Comparison of ENCODE assay signal across 23 mouse cellular contexts in the genomic region with DNA sequence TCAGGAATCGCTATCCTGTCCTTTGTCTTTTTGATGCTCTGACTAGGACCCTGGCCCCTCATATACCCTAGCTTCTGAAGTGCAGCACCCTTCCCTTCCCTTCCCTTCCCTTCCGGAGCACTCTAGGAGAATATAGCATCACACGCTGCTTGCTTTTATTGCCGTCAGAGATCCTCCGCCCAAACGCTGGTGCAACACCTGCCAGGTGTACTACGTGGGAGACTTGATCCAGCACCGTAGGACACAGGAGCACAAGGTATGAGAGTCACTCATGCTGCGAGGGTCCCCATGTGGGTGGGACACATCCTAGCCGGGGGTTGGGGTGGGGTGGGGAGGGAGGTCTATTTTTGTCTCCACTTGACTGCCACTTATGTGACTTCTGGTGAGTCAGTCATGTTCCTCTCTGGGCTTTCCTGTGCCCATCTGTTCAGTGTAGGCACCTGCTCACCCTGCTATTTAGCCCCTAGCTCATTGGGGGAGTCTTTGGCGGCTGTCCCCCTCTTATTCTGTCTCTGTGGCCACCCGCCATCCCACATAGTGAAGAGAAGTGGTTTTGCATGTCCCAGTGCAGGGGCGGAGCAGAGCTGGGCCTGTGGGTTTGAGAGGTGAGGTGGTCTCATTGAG. TPM values are rescaled to one million over a fixed set of nuclear protein-coding genes. Genes with fewer than 3 reads are reported as not detected.
DNase-seq lines count a peak whose midpoint lies in the region; ATAC-seq lines count a peak whose summit lies in the region.
"Had no signal": no experiment of that assay in that cellular context is flagged by ENCODE, and none has a peak within 500 bp of the region (broad histone marks: within the 10 kb centered on the region; RNA-seq: fewer than 3 reads in every experiment).

No protein-coding gene starts in this region.

- no peak for ATAC-seq in heart, embryonic 13.5 days (ENCODE audit: extremely low read depth, insufficient number of reproducible peaks, low FRiP score, low TSS enrichment)
- ATAC-seq: forebrain, embryonic 16.5 days had no signal

- H3K4me3 ChIP-seq in heart, embryonic 13.5 days: no peak overlapping the region
- H3K4me3 ChIP-seq: embryonic facial prominence, embryonic 12.5 days; forebrain, embryonic 12.5 days; hindbrain, embryonic 10.5 days had no signal

- 71% methylated on average over 13 of the region's 13 CpGs for WGBS in heart, embryonic 13.5 days

- peak overlapping the region; percentile 50; the same call in 1 of the 2 replicates for H3K9ac ChIP-seq in heart, embryonic 13.5 days
- H3K9ac ChIP-seq: embryonic facial prominence, embryonic 12.5 days; forebrain, embryonic 12.5 days; hindbrain, embryonic 14.5 days had no signal

- no peaks in the 10 kb centered on the region for H3K27me3 ChIP-seq in heart, embryonic 13.5 days (replicated peaks)
- H3K27me3 ChIP-seq: embryonic facial prominence, embryonic 12.5 days had no signal

- H3K9me3 ChIP-seq in heart, embryonic 13.5 days: no peaks in the 10 kb centered on the region
- H3K9me3 ChIP-seq: embryonic facial prominence, embryonic 12.5 days; forebrain, embryonic 12.5 days; hindbrain, embryonic 10.5 days had no signal

- H3K27ac ChIP-seq in heart, embryonic 13.5 days (replicated peaks): no peak overlapping the region
- H3K27ac ChIP-seq: embryonic facial prominence, embryonic 12.5 days; forebrain, embryonic 12.5 days; hindbrain, embryonic 10.5 days; hindbrain, embryonic 14.5 days had no signal

- no peak for DNase-seq in heart, adult 8-10 months (ENCODE audit: low spot score)
- peak; percentile 46 to 51 for DNase-seq in left cerebral cortex, adult 18-20 months (ENCODE audit: low spot score in 2 of 2)
- no peak for DNase-seq in left cerebral cortex, postnatal 4 days
- peak; percentile 50 to 53 for DNase-seq in right cerebral cortex, adult 2 months (ENCODE audit: low spot score in 2 of 2)
- no peak for DNase-seq in right cerebral cortex, adult 18-20 months
- peak; percentile 59 for DNase-seq in telencephalon, adult 2 months (ENCODE audit: low read depth, low spot score)
- DNase-seq in urinary bladder, postnatal 10 days (ENCODE audit: low spot score): no peak
- DNase-seq: adrenal gland, adult 2 months; adrenal gland, postnatal 25 days; cerebellum, adult 11 months; cerebellum, adult 8-10 months; cerebellum, postnatal 14 days; embryo, embryonic 11 days; gastrocnemius, postnatal 10 days; heart, adult 18-20 months had no signal

- H3K36me3 ChIP-seq in heart, embryonic 13.5 days: peaks cover 92% of the 10 kb centered on the region

- no peak overlapping the region for H3K4me2 ChIP-seq in heart, embryonic 13.5 days
- H3K4me2 ChIP-seq: embryonic facial prominence, embryonic 12.5 days; forebrain, embryonic 12.5 days; hindbrain, embryonic 14.5 days had no signal

- H3K4me1 ChIP-seq in heart, embryonic 13.5 days: peaks cover 15% of the 10 kb centered on the region
- H3K4me1 ChIP-seq: embryonic facial prominence, embryonic 12.5 days; forebrain, embryonic 12.5 days had no signal

- intact Hi-C loops in left cerebral cortex, postnatal 4 days (cut with DNase I): no loop called here

RNA-seq across cellular contexts. Expression of a gene that starts 6.3 kb away (rescaled TPM):
- polyA plus RNA-seq in heart, embryonic 13.5 days (2015; fragmentation: Nextera tagmentation; extraction: Ambion mirVana): 47.5 and 49.0 TPM in 2 replicates
- total RNA-seq in heart, adult 8-10 months (2022): 10 to 100 TPM; 43.8 to 49.1 (median 45.3) TPM
- total RNA-seq in left cerebral cortex, adult 18-20 months (2021): 100 to 1,000 TPM; 283 to 350 TPM
- 100 to 1,000 TPM; 101 to 110 TPM for total RNA-seq in left cerebral cortex, postnatal 4 days (2021)

RNA-seq across cellular contexts. Expression of a gene that starts 12.6 kb away (rescaled TPM):
- 0.91 and 0.98 TPM in 2 replicates for polyA plus RNA-seq in heart, embryonic 13.5 days (2015; fragmentation: Nextera tagmentation; extraction: Ambion mirVana)
- 1 to 10 TPM; 3.7 to 7.2 (median 6.4) TPM for total RNA-seq in heart, adult 8-10 months (2022)
- under 1 TPM; 0.77 to 0.84 TPM for total RNA-seq in left cerebral cortex, adult 18-20 months (2021)
- total RNA-seq in left cerebral cortex, postnatal 4 days (2021): 1 to 10 TPM; 1.9 TPM
- total RNA-seq: ES-E14 had no signal
- polyA plus RNA-seq: forebrain, embryonic 16.5 days; hindbrain, embryonic 10.5 days had no signal

RNA-seq across cellular contexts. Expression of a gene that starts 20.3 kb away (rescaled TPM):
- polyA plus RNA-seq in heart, embryonic 13.5 days (2015; fragmentation: Nextera tagmentation; extraction: Ambion mirVana): 35.3 and 36.1 TPM in 2 replicates
- 10 to 100 TPM; 58.8 to 71.3 (median 63.6) TPM for total RNA-seq in heart, adult 8-10 months (2022)
- 10 to 100 TPM; 49.5 to 51.2 TPM for total RNA-seq in left cerebral cortex, adult 18-20 months (2021)
- 10 to 100 TPM; 44.9 to 48.1 TPM for total RNA-seq in left cerebral cortex, postnatal 4 days (2021)

RNA-seq across cellular contexts. Expression of a gene that starts 22.3 kb away (rescaled TPM):
- 3.4 and 4.5 TPM in 2 replicates for polyA plus RNA-seq in heart, embryonic 13.5 days (2015; fragmentation: Nextera tagmentation; extraction: Ambion mirVana)
- total RNA-seq in heart, adult 8-10 months (2022): 1 to 10 TPM; 3.5 to 7.5 (median 4.6) TPM
- total RNA-seq in left cerebral cortex, adult 18-20 months (2021): 1,000 to 10,000 TPM; 1,236 to 1,244 TPM
- total RNA-seq in left cerebral cortex, postnatal 4 days (2021): 100 to 1,000 TPM; 241 to 308 TPM
- total RNA-seq: common myeloid progenitor, adult 5-6 weeks had no signal

RNA-seq across cellular contexts. Expression of a gene that starts 23.3 kb away (rescaled TPM):
- polyA plus RNA-seq in heart, embryonic 13.5 days (2015; fragmentation: Nextera tagmentation; extraction: Ambion mirVana): 32.9 and 35.2 TPM in 2 replicates
- total RNA-seq in heart, adult 8-10 months (2022): 10 to 100 TPM; 25.8 to 34.9 (median 28.0) TPM
- total RNA-seq in left cerebral cortex, adult 18-20 months (2021): 10 to 100 TPM; 66.4 to 78.3 TPM
- total RNA-seq in left cerebral cortex, postnatal 4 days (2021): 100 to 1,000 TPM in 1 of 2 experiments, 10 to 100 TPM in 1; 87.7 to 101 TPM

Comparison
In these comparisons a context has a peak if more than half of its experiments do, and no peak if none do; other contexts are left out.
1. DNase-seq: peak in left cerebral cortex, adult 18-20 months (2 of 2), right cerebral cortex, adult 2 months (2 of 2) and telencephalon, adult 2 months (single experiment); none in heart, adult 8-10 months (single experiment), left cerebral cortex, postnatal 4 days (single experiment), right cerebral cortex, adult 18-20 months (single experiment) and urinary bladder, postnatal 10 days (single experiment).